ENCODE assay signal across 27 mouse cellular contexts in the genomic region with DNA sequence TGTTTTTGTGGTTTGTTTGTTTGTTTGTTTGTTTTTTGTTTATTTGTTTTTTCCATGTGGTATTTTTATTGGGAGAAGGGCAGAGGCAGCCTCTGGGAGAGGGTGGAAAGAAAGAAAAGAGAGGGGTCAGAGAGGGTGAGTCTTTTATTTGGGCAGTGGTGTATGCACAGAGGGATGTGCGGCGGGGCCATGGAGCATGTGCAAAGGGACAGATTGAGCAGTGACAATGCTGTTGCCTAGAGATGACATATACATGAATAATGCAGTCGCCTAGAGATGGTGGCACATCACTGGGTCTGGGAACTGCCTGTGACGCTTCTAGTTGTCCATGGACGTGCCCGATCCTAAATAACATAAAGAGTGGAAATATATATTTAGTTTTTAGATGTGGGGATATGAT.
DNase-seq lines count a peak whose midpoint lies in the region; ATAC-seq and TF ChIP-seq lines count a peak whose summit lies in the region.
"Had no signal": no experiment of that assay in that cellular context is flagged by ENCODE, and none has a peak within 500 bp of the region (broad histone marks: within the 10 kb centered on the region; RNA-seq: fewer than 3 reads in every experiment).

No protein-coding gene starts in this region.

- no peak for ATAC-seq in hindbrain, postnatal 0 days
- peak; percentile 75; the same call in 1 of the 2 replicates for ATAC-seq in midbrain, embryonic 11.5 days (ENCODE audit: low FRiP score)
- ATAC-seq in midbrain, embryonic 16.5 days = no peak
- ATAC-seq: activated CD4-positive, CD25-positive, alpha-beta regulatory T cell, adult 4 months; CD4-positive, CD25-positive, alpha-beta regulatory T cell, adult 4 months; forebrain, embryonic 13.5 days; forebrain, embryonic 15.5 days; forebrain, postnatal 0 days; Patski had no signal

- DNase-seq in embryo, embryonic 10.5 days (ENCODE audit: low spot score) = peak; percentile 3
- no peak for DNase-seq in embryo, embryonic 9.5 days (ENCODE audit: extremely low spot score)
- peak; percentile 8 for DNase-seq in hindbrain, embryonic 10.5 days (ENCODE audit: low spot score)
- no peak for DNase-seq in hindbrain, postnatal 0 days (ENCODE audit: low spot score)
- no peak for DNase-seq in midbrain, embryonic 11.5 days (ENCODE audit: low spot score, missing footprints)
- DNase-seq in mesoderm, embryonic 11.5 days (ENCODE audit: low read depth, low spot score) = peak; percentile 0
- DNase-seq: adrenal gland, adult 8-10 months; adrenal gland, postnatal 14 days; adrenal gland, postnatal 36 days; B cell, adult 2 months; cerebellum, adult 11-12 months; cerebellum, adult 2 months; cerebellum, adult 9-10 months; cerebellum, postnatal 10 days; cerebellum, postnatal 25 days; embryo, embryonic 11 days; forebrain, postnatal 0 days had no signal

- no peaks in the 10 kb centered on the region for H3K36me3 ChIP-seq in hindbrain, embryonic 10.5 days
- no peaks in the 10 kb centered on the region for H3K36me3 ChIP-seq in hindbrain, postnatal 0 days (ENCODE audit: insufficient read depth, low read length)
- no peaks in the 10 kb centered on the region for H3K36me3 ChIP-seq in midbrain, embryonic 11.5 days (ENCODE audit: control insufficient read depth, insufficient read depth, low read length)
- no peaks in the 10 kb centered on the region for H3K36me3 ChIP-seq in midbrain, embryonic 16.5 days (ENCODE audit: control insufficient read depth, insufficient read depth, low read length)
- H3K36me3 ChIP-seq: embryonic facial prominence, embryonic 10.5 days; embryonic facial prominence, embryonic 12.5 days; forebrain, embryonic 15.5 days; G1E had no signal

- H3K27me3 ChIP-seq in hindbrain, embryonic 10.5 days (ENCODE audit: insufficient read depth, poor library complexity, severe bottlenecking) = no peaks in the 10 kb centered on the region
- H3K27me3 ChIP-seq in hindbrain, postnatal 0 days (ENCODE audit: insufficient read depth, low read length) = no peaks in the 10 kb centered on the region
- no peaks in the 10 kb centered on the region for H3K27me3 ChIP-seq in midbrain, embryonic 11.5 days (ENCODE audit: control insufficient read depth, insufficient read depth, low read length)
- no peaks in the 10 kb centered on the region for H3K27me3 ChIP-seq in midbrain, embryonic 16.5 days (ENCODE audit: control insufficient read depth, insufficient read depth, low read depth, low read length)
- H3K27me3 ChIP-seq: CH12.LX; embryonic facial prominence, embryonic 12.5 days; forebrain, embryonic 13.5 days; forebrain, embryonic 15.5 days; Patski had no signal

- no peak for TF ChIP-seq CTCF in hindbrain, postnatal 0 days (IDR thresholded peaks at IDR 0.05; ENCODE audit: low read depth)

- H3K9me3 ChIP-seq in hindbrain, embryonic 10.5 days = no peaks in the 10 kb centered on the region
- H3K9me3 ChIP-seq in hindbrain, postnatal 0 days (ENCODE audit: low read length) = no peaks in the 10 kb centered on the region
- H3K9me3 ChIP-seq in midbrain, embryonic 11.5 days (ENCODE audit: control insufficient read depth, low read length) = no peaks in the 10 kb centered on the region
- no peaks in the 10 kb centered on the region for H3K9me3 ChIP-seq in midbrain, embryonic 16.5 days (replicated peaks; ENCODE audit: control insufficient read depth, low read length, poor library complexity, severe bottlenecking)
- H3K9me3 ChIP-seq: embryonic facial prominence, embryonic 10.5 days; embryonic facial prominence, embryonic 12.5 days; forebrain, embryonic 13.5 days; forebrain, embryonic 15.5 days; G1E had no signal

- no peak overlapping the region for H3K27ac ChIP-seq in hindbrain, embryonic 10.5 days
- no peak overlapping the region for H3K27ac ChIP-seq in hindbrain, postnatal 0 days
- no peak overlapping the region for H3K27ac ChIP-seq in midbrain, embryonic 11.5 days (ENCODE audit: low read depth, low read length)
- no peak overlapping the region for H3K27ac ChIP-seq in midbrain, embryonic 16.5 days (ENCODE audit: low read length)
- H3K27ac ChIP-seq: embryonic facial prominence, embryonic 10.5 days; embryonic facial prominence, embryonic 12.5 days; forebrain, embryonic 13.5 days; forebrain, embryonic 15.5 days had no signal

- no peak overlapping the region for H3K9ac ChIP-seq in hindbrain, postnatal 0 days (replicated peaks; ENCODE audit: low read length)
- no peak overlapping the region for H3K9ac ChIP-seq in midbrain, embryonic 11.5 days (ENCODE audit: low read length)
- no peak overlapping the region for H3K9ac ChIP-seq in midbrain, embryonic 16.5 days (ENCODE audit: low read depth, low read length)
- H3K9ac ChIP-seq: embryonic facial prominence, embryonic 12.5 days; forebrain, embryonic 13.5 days; forebrain, embryonic 15.5 days; forebrain, postnatal 0 days had no signal

- no peak overlapping the region for H3K4me3 ChIP-seq in hindbrain, embryonic 10.5 days
- H3K4me3 ChIP-seq in hindbrain, postnatal 0 days (ENCODE audit: low read length) = no peak overlapping the region
- H3K4me3 ChIP-seq in midbrain, embryonic 11.5 days (ENCODE audit: low read depth, low read length) = no peak overlapping the region
- no peak overlapping the region for H3K4me3 ChIP-seq in midbrain, embryonic 16.5 days (ENCODE audit: low read depth, low read length)
- H3K4me3 ChIP-seq: embryonic facial prominence, embryonic 10.5 days; embryonic facial prominence, embryonic 12.5 days; forebrain, embryonic 13.5 days; forebrain, embryonic 15.5 days had no signal

- 80% methylated on average over 6 of the region's 6 CpGs for WGBS in hindbrain, embryonic 10.5 days
- WGBS in hindbrain, postnatal 0 days = 66% methylated on average over 6 of the region's 6 CpGs
- 84% methylated on average over 6 of the region's 6 CpGs for WGBS in midbrain, embryonic 11.5 days
- 81% methylated on average over 6 of the region's 6 CpGs for WGBS in midbrain, embryonic 16.5 days

- H3K4me2 ChIP-seq in hindbrain, postnatal 0 days (ENCODE audit: low read depth, low read length) = no peak overlapping the region
- H3K4me2 ChIP-seq in midbrain, embryonic 11.5 days = no peak overlapping the region
- H3K4me2 ChIP-seq in midbrain, embryonic 16.5 days (ENCODE audit: low read length) = no peak overlapping the region
- H3K4me2 ChIP-seq: embryonic facial prominence, embryonic 12.5 days; forebrain, embryonic 13.5 days; forebrain, embryonic 15.5 days had no signal

- H3K4me1 ChIP-seq in hindbrain, embryonic 10.5 days (replicated peaks) = no peaks in the 10 kb centered on the region
- H3K4me1 ChIP-seq in hindbrain, postnatal 0 days (ENCODE audit: insufficient read depth, low read length) = no peaks in the 10 kb centered on the region
- no peaks in the 10 kb centered on the region for H3K4me1 ChIP-seq in midbrain, embryonic 11.5 days (ENCODE audit: control insufficient read depth, insufficient read depth, low read length)
- H3K4me1 ChIP-seq in midbrain, embryonic 16.5 days (ENCODE audit: control insufficient read depth, insufficient read depth, low read length) = no peaks in the 10 kb centered on the region
- H3K4me1 ChIP-seq: embryonic facial prominence, embryonic 10.5 days; embryonic facial prominence, embryonic 12.5 days; forebrain, embryonic 13.5 days; forebrain, embryonic 15.5 days had no signal

Comparison
In these comparisons a context has a peak if more than half of its experiments do, and no peak if none do; other contexts are left out.
1. DNase-seq: peak in embryo, embryonic 10.5 days (single experiment), hindbrain, embryonic 10.5 days (single experiment) and mesoderm, embryonic 11.5 days (single experiment); none in embryo, embryonic 9.5 days (single experiment), hindbrain, postnatal 0 days (single experiment) and midbrain, embryonic 11.5 days (single experiment).